Mouse (Mus musculus) ES-Bruce4 (cell line): ENCODE data around the gene Wwp2. TPM values are rescaled to one million over a fixed set of nuclear protein-coding genes. Genes with fewer than 3 reads are reported as not detected.

Source experiments
- H3K27ac ChIP-seq: 2 replicates; pipeline ENCODE4 v1.5.1; 2012; ENCODE audit warnings: low read length, inconsistent platforms; ENCODE audit not compliant: insufficient read depth
- H3K27me3 ChIP-seq: 2 replicates; pipeline ENCODE4 v1.6.1; 2012; ENCODE audit warnings: mild to moderate bottlenecking, low read length, inconsistent platforms; ENCODE audit not compliant: control insufficient read depth, poor library complexity, insufficient read depth, severe bottlenecking
- H3K36me3 ChIP-seq: 2 replicates; pipeline ENCODE4 v1.6.1; 2012; ENCODE audit warnings: inconsistent platforms, mild to moderate bottlenecking, low read length, moderate library complexity; ENCODE audit not compliant: control insufficient read depth, poor library complexity, insufficient read depth, severe bottlenecking
- H3K4me1 ChIP-seq: one replicate; pipeline ENCODE4 v1.8.1; 2011; ENCODE audit warnings: low read length; ENCODE audit not compliant: control insufficient read depth, insufficient read depth
- H3K4me3 ChIP-seq: 2 replicates; pipeline ENCODE4 v1.5.1; 2011; ENCODE audit warnings: low read depth, mild to moderate bottlenecking, low read length
- H3K9ac ChIP-seq: 2 replicates; pipeline ENCODE4 v1.6.1; 2012; ENCODE audit warnings: low read depth, mild to moderate bottlenecking, inconsistent platforms; ENCODE audit not compliant: poor library complexity, severe bottlenecking
- H3K9me3 ChIP-seq: replicated peaks from 2 replicates; pipeline ENCODE4 v1.6.1; 2012; ENCODE audit warnings: mild to moderate bottlenecking, low read length, inconsistent platforms; ENCODE audit not compliant: control insufficient read depth, poor library complexity, insufficient read depth, severe bottlenecking
- CTCF ChIP-seq: IDR thresholded peaks from one replicate; pipeline ENCODE4 v1.8.1; 2011; ENCODE audit warnings: low read depth, low read length
- EP300 ChIP-seq: IDR thresholded peaks from 2 replicates; pipeline ENCODE4 v1.6.1; 2011; ENCODE audit warnings: low read depth, low read length; ENCODE audit not compliant: insufficient read depth
- POLR2A ChIP-seq: IDR thresholded peaks from one replicate; pipeline ENCODE4 v1.8.1; 2011; ENCODE audit warnings: low read length; ENCODE audit not compliant: insufficient read depth
- polyA plus RNA-seq: library from polyadenylated mRNA; stranded (reverse); fragments of >200 nt; gene quantifications from 2 replicates; pipeline ENCODE4 v1.2.4, GENCODE M21; 2011; ENCODE audit warnings: low read depth; ENCODE audit not compliant: missing spikeins, insufficient read depth, insufficient read length

Wwp2 gene
- polyA plus RNA-seq, 1 experiment: 48.7 TPM

GRCm38 (mm10) chr8:107437711-107438110 is 1.5 kb downstream of the Wwp2 start:
- H3K27ac ChIP-seq: 0 out of 2 replicates have a peak overlapping the region, but pooled peaks have one; percentile 0
- no peak for TF ChIP-seq EP300
- TF ChIP-seq CTCF: no peak
- TF ChIP-seq POLR2A: no peak
- H3K4me1 ChIP-seq: no peaks in the 10 kb centered on the region
- H3K4me3 ChIP-seq: no peak overlapping the region
- no peaks in the 10 kb centered on the region for H3K9me3 ChIP-seq
- no peaks in the 10 kb centered on the region for H3K27me3 ChIP-seq
- H3K36me3 ChIP-seq: no peaks in the 10 kb centered on the region
- H3K9ac ChIP-seq: no peak overlapping the region

DNA sequence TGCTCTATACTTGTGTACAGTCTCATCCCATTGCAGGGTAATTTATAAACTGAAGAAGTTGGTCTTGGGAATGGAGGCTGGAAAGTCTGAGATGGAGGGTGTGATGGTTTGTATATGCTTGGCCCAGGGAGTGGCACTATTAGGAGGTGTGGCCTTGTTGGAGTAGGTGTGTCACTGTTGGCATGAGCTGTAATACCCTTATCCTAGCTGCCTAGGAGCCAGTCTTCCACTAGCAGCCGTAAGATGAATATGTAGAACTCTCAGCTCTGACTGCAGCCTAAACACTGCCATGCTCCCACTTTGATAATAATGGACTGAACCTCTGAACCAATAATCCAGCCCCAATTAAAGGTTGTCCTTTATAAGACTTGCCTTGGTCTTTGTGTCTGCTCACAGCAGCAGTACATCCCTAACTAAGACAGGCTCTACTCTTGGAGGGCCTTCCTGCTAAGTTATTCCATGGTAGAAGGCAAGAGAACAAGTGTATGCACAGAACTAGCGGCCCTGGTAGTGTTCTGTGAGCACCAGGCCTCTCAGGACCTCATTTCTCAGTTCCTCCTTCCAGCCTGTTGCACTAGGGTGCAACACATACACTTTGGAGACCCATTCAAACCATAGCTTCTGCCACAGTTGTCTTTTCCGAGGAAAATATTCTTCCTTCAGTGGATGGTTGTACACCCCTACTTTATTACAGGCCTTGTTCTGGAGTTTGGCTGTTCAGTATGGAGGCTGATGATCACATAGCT is 3.9 kb downstream of the Wwp2 start:
- Histone ChIP-seq H3K4me1 (no peaks in the 10 kb centered on the region), H3K9ac (no peak overlapping the region), H3K36me3 (no peaks in the 10 kb centered on the region), H3K27ac (no peak overlapping the region), H3K4me3 (no peak overlapping the region), H3K9me3 (no peaks in the 10 kb centered on the region), H3K27me3 (no peaks in the 10 kb centered on the region)
- TF ChIP-seq CTCF (no peak), EP300 (no peak), POLR2A (no peak)

GRCm38 (mm10) chr8:107444626-107445025 is 8.5 kb downstream of the Wwp2 start:
- Histone ChIP-seq H3K4me1 (no peaks in the 10 kb centered on the region), H3K36me3 (no peaks in the 10 kb centered on the region), H3K27me3 (no peaks in the 10 kb centered on the region), H3K27ac (no peak overlapping the region), H3K4me3 (no peak overlapping the region), H3K9ac (no peak overlapping the region), H3K9me3 (no peaks in the 10 kb centered on the region)
- TF ChIP-seq POLR2A (no peak), CTCF (no peak), EP300 (no peak)

- Histone ChIP-seq H3K27me3 (no peaks in the 10 kb centered on the region), H3K4me3 (no peak overlapping the region), H3K9me3 (no peaks in the 10 kb centered on the region), H3K9ac (0 out of 2 replicates have a peak overlapping the region, but pooled peaks have one; percentile 9), H3K4me1 (no peaks in the 10 kb centered on the region), H3K27ac (peak overlapping the region; percentile 97), H3K36me3 (no peaks in the 10 kb centered on the region)
- TF ChIP-seq CTCF (no peak), EP300 (no peak), POLR2A (no peak)
Measured at GRCm38 (mm10) chr8:107447713-107448112, 11.5 kb downstream of the Wwp2 start.

DNA sequence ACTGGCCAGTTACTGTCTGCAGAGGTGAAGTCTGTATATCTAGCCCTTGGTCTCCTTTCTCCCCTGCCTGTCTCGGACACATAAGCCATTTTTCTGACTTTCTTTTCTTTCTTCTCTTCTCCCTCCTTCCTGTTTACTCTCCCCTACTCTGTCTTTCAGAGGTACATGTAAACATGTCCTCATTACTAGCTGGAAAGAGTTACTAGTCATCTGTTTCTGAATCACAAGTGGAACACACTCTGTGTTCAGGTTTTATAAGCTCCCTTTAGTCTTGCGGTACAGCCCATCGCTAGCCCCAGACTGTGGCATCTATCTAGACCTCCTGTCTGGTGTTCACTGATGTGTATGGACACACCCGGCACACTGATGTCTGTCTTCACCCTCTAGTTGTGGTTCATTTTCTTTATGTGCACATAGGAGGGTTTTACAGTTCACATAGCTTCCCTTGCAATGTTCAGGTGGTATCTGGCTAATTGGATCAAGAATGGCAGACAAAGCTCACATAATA is 12.3 kb downstream of the Wwp2 start:
- Histone ChIP-seq H3K9me3 (no peaks in the 10 kb centered on the region), H3K27ac (peak overlapping the region; percentile 97), H3K9ac (peak overlapping the region; percentile 9), H3K27me3 (no peaks in the 10 kb centered on the region), H3K4me1 (no peaks in the 10 kb centered on the region), H3K4me3 (no peak overlapping the region), H3K36me3 (no peaks in the 10 kb centered on the region)
- TF ChIP-seq EP300: no peak
- TF ChIP-seq CTCF: no peak
- no peak for TF ChIP-seq POLR2A

DNA sequence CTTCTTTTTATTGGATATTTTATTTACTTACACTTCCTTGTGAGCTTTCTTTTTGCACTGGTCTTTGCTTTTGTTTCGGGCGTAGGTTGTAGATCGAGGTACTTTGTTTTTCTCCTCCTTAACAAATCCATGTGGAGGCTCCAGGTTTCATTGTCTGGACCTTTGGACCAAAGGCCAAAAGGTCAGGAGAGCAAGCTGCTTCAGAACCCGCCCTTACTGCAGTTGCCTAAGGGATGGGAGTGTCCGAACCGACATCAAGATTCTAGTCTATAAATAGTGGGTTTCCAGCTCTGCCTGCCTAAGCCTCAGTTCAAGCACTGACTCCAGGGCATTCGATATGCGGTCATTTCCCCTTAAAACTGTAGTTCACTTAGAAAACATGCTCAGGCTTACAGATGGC is 13.0 kb downstream of the Wwp2 start:
- no peaks in the 10 kb centered on the region for H3K27me3 ChIP-seq
- H3K4me3 ChIP-seq: no peak overlapping the region
- no peak for TF ChIP-seq POLR2A
- no peak for TF ChIP-seq CTCF
- TF ChIP-seq EP300: peak; percentile 86
- no peaks in the 10 kb centered on the region for H3K4me1 ChIP-seq
- H3K9me3 ChIP-seq: no peaks in the 10 kb centered on the region
- peak overlapping the region; percentile 9 for H3K9ac ChIP-seq
- peak overlapping the region; percentile 97 for H3K27ac ChIP-seq
- no peaks in the 10 kb centered on the region for H3K36me3 ChIP-seq
